Mouse (Mus musculus) kidney, adult 18-20 months (tissue): ENCODE results near the gene Stradb.

ENCODE experiments used
- DNase-seq: peaks from one replicate; pipeline ENCODE4 v3.0.0; 2021

The Stradb gene

GRCm38 (mm10) chr1:58961152-58961893 lies 12.0 kb upstream of the Stradb start:
- peak; percentile 45 for DNase-seq

GRCm38 (mm10) chr1:58962418-58962817 lies 10.9 kb upstream of the Stradb start:
- DNase-seq = no peak

- no peak for DNase-seq
Observed at GRCm38 (mm10) chr1:58962865-58963264, 10.5 kb upstream of the Stradb start.

- no peak for DNase-seq
Observed at GRCm38 (mm10) chr1:58967534-58967933, 5.8 kb upstream of the Stradb start.

GRCm38 (mm10) chr1:58970054-58970453 lies 3.3 kb upstream of the Stradb start:
- peak; percentile 34 for DNase-seq

- peak; percentile 29 for DNase-seq
Observed at GRCm38 (mm10) chr1:58971097-58971496, 2.2 kb upstream of the Stradb start.

- DNase-seq = no peak
Observed at GRCm38 (mm10) chr1:58972851-58973365, 414 bp upstream of the Stradb start.

GRCm38 (mm10) chr1:58982276-58982675 lies 9.0 kb downstream of the Stradb start:
- DNase-seq = no peak

GRCm38 (mm10) chr1:58984586-58984985 lies 11.3 kb downstream of the Stradb start:
- DNase-seq = no peak

- no peak for DNase-seq
Observed at GRCm38 (mm10) chr1:58993144-58993543, 19.8 kb downstream of the Stradb start.

GRCm38 (mm10) chr1:58993723-58994122 lies 20.4 kb downstream of the Stradb start:
- no peak for DNase-seq

- DNase-seq = no peak
Observed at GRCm38 (mm10) chr1:58995313-58995712, 22.0 kb downstream of the Stradb start.

- peak; percentile 20 for DNase-seq
Observed at GRCm38 (mm10) chr1:59009250-59009649, 35.9 kb downstream of the Stradb start.

- DNase-seq = peak; percentile 31
Observed at GRCm38 (mm10) chr1:59021556-59021955, 48.2 kb downstream of the Stradb start.

GRCm38 (mm10) chr1:59037723-59038122 lies 64.4 kb downstream of the Stradb start:
- DNase-seq = no peak
